Mouse (Mus musculus) lung, postnatal 25 days (tissue): ENCODE measurements at regions not wholly inside any gene's neighbourhood (a gene's known extent, or its start where the extent isn't known, plus 50 kb on each side); places are given as distances from the start of the nearest gene placed in this dataset.

Experiments used
- DNase-seq: peaks from one replicate; pipeline ENCODE4 v3.0.0; 2022; ENCODE audit warnings: low spot score

- DNase-seq, result no peak
Measured at GRCm38 (mm10) chr14:104676810-104677209, 154.4 kb upstream of the Rnf219 start.

- no peak for DNase-seq
Measured at GRCm38 (mm10) chr14:104661696-104662095, 139.3 kb upstream of the Rnf219 start.

- DNase-seq, result no peak
Measured at GRCm38 (mm10) chr14:104658751-104659150, 136.3 kb upstream of the Rnf219 start.

- DNase-seq, result no peak
Measured at GRCm38 (mm10) chr14:104649980-104650379, 127.5 kb upstream of the Rnf219 start.

- no peak for DNase-seq
Measured at GRCm38 (mm10) chr14:104644626-104645025, 122.2 kb upstream of the Rnf219 start.

- DNase-seq, result no peak
Measured at GRCm38 (mm10) chr14:104642783-104643182, 120.3 kb upstream of the Rnf219 start.

- DNase-seq, result no peak
Measured at GRCm38 (mm10) chr14:104639300-104639699, 116.9 kb upstream of the Rnf219 start.

- DNase-seq, result no peak
Measured at GRCm38 (mm10) chr14:104611467-104611866, 89.0 kb upstream of the Rnf219 start.

- DNase-seq, result no peak
Measured at GRCm38 (mm10) chr14:104610378-104610777, 87.9 kb upstream of the Rnf219 start.

GRCm38 (mm10) chr14:104594851-104595250, 72.4 kb upstream of the Rnf219 start:
- no peak for DNase-seq
